Mouse (Mus musculus) neural tube, embryonic 12.5 days (tissue): ENCODE measurements at regions not wholly inside any gene's neighbourhood (a gene's known extent, or its start where the extent isn't known, plus 50 kb on each side); places are given as distances from the start of the nearest gene placed in this dataset.
A peak's percentile ranks its signal among the peaks of the same experiment; 100 is the strongest.

Experiments used
- ATAC-seq: fragments of 200-750 bp; cut with Nextera tagmentation; 2 replicates; pipeline ENCODE4 v1.8.0; 2017; ENCODE audit warnings: low read depth, mild to moderate bottlenecking, moderate TSS enrichment, moderate library complexity; ENCODE audit not compliant: low FRiP score
- H3K27ac ChIP-seq: fragments of 300-500 bp; sonication (generic); 2 replicates; pipeline ENCODE4 v1.5.1; 2016
- H3K27me3 ChIP-seq: fragments of 300-500 bp; sonication (generic); replicated peaks from 2 replicates; pipeline ENCODE4 v1.6.1; 2016; ENCODE audit warnings: mild to moderate bottlenecking
- H3K36me3 ChIP-seq: fragments of 300-500 bp; sonication (generic); 2 replicates; pipeline ENCODE4 v1.6.1; 2016; ENCODE audit warnings: mild to moderate bottlenecking
- H3K4me1 ChIP-seq: fragments of 300-500 bp; sonication (generic); 2 replicates; pipeline ENCODE4 v1.6.1; 2016
- H3K4me2 ChIP-seq: fragments of 300-500 bp; sonication (generic); replicated peaks from 2 replicates; pipeline ENCODE4 v1.6.1; 2016; ENCODE audit warnings: mild to moderate bottlenecking
- H3K4me3 ChIP-seq: fragments of 300-500 bp; sonication (generic); 2 replicates; pipeline ENCODE4 v1.5.1; 2016
- H3K9ac ChIP-seq: fragments of 300-500 bp; sonication (generic); 2 replicates; pipeline ENCODE4 v1.6.1; 2016; ENCODE audit warnings: mild to moderate bottlenecking
- H3K9me3 ChIP-seq: fragments of 300-500 bp; sonication (generic); 2 replicates; pipeline ENCODE4 v1.6.1; 2016; ENCODE audit warnings: mild to moderate bottlenecking
- WGBS: fragments of 180-500 bp; shearing (Covaris S2); methylation state at CpG from one replicate; pipeline ENCODE4 v1.1.7; 2016; 5-methylcytosine and 5-hydroxymethylcytosine counted together

DNA sequence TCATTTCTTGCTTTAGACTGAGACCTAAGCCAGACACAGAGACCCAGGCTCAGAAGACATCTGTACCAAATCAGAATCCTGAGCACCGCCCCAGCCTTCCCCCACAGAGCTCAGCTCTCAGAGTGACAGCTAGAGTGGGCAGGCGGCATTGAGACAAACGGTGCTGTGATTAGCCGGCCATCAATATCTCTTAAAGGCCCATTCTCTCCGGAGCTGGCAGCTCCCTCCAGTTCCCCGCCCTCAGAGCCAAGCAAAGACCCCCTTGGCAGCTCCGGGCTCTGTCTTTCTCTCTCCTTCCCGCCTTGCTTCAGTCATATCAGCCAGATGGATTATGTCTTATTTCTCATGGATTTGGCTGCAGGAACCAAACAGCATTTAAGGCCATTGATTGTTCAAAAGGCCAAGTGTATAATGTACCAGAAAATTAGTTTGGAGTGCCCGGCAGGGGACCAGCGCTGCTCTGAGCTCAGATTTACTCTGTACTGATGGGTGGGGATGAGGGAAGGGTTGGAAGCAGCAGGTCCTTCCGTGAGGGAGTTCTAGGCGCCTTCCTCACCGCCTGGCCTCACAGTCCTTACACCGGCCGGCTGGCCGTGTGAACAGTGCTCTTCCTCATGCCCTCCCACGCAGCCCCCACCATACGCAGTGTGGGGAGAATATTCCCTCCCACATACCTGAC lies 109.0 kb upstream of the Thy1 start:
- H3K27ac ChIP-seq, result no peak overlapping the region
- peaks cover 52% of the 10 kb centered on the region for H3K4me1 ChIP-seq
- no peak overlapping the region for H3K4me3 ChIP-seq
- no peak overlapping the region for H3K9ac ChIP-seq
- peak overlapping the region; percentile 36 for H3K4me2 ChIP-seq
- 11% methylated on average over 18 of the region's 18 CpGs for WGBS
- H3K27me3 ChIP-seq, result peaks cover 13% of the 10 kb centered on the region; the same call in 1 of the 2 replicates
- no peaks in the 10 kb centered on the region for H3K36me3 ChIP-seq
- no peaks in the 10 kb centered on the region for H3K9me3 ChIP-seq
- ATAC-seq, result peak; percentile 27

DNA sequence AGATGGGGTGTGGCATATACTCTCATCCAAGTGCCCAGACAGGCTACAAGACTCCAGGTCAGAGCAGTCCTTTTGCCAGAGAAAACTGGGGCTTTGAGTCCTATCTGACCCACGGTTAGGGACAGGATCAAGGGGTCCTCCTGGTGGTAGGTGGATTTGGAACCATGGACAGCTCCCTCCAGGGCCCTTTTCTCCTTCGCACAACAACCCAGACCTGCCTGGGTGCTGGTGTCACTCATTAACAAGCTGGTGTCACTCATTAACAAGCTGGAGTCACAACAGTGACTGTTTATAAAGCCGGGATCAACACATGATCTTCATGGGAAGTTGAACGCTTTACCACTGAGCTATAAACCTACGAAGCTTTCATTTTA lies 108.5 kb upstream of the Thy1 start:
- WGBS, result 16% methylated on average over 5 of the region's 5 CpGs
- peaks cover 13% of the 10 kb centered on the region; the same call in 1 of the 2 replicates for H3K27me3 ChIP-seq
- H3K36me3 ChIP-seq, result no peaks in the 10 kb centered on the region
- no peaks in the 10 kb centered on the region for H3K9me3 ChIP-seq
- no peak for ATAC-seq
- no peak overlapping the region for H3K4me3 ChIP-seq
- H3K27ac ChIP-seq, result no peak overlapping the region
- H3K4me1 ChIP-seq, result peaks cover 46% of the 10 kb centered on the region
- peak overlapping the region; percentile 36 for H3K4me2 ChIP-seq
- no peak overlapping the region for H3K9ac ChIP-seq

DNA sequence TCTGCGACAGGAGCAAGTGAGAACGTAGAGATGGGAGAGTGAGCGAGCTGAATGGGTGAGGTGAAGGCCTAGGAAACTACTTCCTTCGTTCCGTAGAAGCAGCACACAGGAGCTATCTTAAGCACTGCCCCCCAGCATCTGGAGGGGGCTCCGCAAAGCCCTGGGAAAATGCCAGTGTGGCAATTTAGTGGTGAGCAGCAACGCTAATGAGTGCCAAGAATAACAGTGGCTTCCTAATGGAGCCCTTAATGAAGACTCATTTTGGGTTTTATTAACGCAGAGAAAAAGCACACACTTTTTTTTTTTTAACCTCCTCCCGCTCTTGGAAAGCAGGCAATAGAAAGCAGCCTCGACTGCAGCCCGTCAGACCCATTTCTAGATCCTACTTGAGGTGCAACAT lies 103.8 kb upstream of the Thy1 start:
- Histone ChIP-seq H3K36me3 (no peaks in the 10 kb centered on the region), H3K4me2 (no peak overlapping the region), H3K4me1 (peaks cover 23% of the 10 kb centered on the region), H3K27me3 (peaks cover 13% of the 10 kb centered on the region), H3K27ac (no peak overlapping the region), H3K4me3 (no peak overlapping the region), H3K9me3 (no peaks in the 10 kb centered on the region), H3K9ac (no peak overlapping the region)
- 68% methylated on average over 11 of the region's 11 CpGs for WGBS
- no peak for ATAC-seq

DNA sequence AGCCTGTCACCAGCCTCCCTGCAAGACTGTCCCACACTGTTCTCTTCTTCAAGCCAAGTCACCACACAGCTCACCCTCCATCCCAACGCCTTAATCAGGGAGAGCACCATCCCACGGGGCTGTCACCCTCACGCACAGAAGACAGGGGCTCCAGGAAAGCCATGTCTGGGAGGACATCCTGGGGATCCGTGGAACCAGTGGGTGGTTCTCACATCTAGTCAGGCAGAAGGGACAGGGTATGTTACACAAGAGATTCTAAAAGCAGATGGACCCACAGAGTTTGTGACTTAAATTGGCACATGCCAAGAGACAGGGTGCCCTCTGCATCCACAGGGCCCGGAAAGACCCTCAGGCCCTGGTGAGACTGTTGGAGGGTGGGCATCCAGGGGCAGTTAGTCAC lies 101.0 kb upstream of the Thy1 start:
- Histone ChIP-seq H3K27me3 (peaks cover 3% of the 10 kb centered on the region), H3K9me3 (no peaks in the 10 kb centered on the region), H3K4me2 (no peak overlapping the region), H3K36me3 (no peaks in the 10 kb centered on the region), H3K27ac (no peak overlapping the region), H3K4me3 (no peak overlapping the region), H3K4me1 (peaks cover 32% of the 10 kb centered on the region), H3K9ac (no peak overlapping the region)
- no peak for ATAC-seq
- WGBS, result 83% methylated on average over 5 of the region's 5 CpGs

DNA sequence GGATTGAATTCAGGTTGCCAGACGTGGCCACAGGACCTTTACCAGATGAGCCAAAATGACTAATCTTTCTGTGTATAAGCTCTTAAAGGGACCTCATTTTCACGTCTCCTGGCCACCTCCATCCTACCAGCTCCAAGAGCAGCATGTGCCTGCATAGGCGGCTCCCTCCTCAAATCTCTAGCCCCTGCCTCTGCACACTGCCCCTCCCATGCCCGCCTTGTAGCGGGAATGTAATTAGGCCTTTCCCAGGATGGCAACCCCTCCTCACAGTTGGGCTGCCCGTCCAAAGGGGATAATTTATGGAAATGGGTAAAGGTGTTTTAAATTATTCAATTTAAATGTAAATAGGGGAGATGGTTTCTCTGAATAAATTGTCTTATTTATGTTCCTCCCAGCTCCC lies 99.7 kb upstream of the Thy1 start:
- no peaks in the 10 kb centered on the region for H3K9me3 ChIP-seq
- H3K4me2 ChIP-seq, result no peak overlapping the region
- H3K36me3 ChIP-seq, result no peaks in the 10 kb centered on the region
- H3K4me1 ChIP-seq, result peaks cover 42% of the 10 kb centered on the region
- ATAC-seq, result peak; percentile 19; the same call in 1 of the 2 replicates
- 16% methylated on average over 6 of the region's 6 CpGs for WGBS
- H3K9ac ChIP-seq, result no peak overlapping the region
- peaks cover 3% of the 10 kb centered on the region for H3K27me3 ChIP-seq
- H3K4me3 ChIP-seq, result no peak overlapping the region
- H3K27ac ChIP-seq, result no peak overlapping the region

DNA sequence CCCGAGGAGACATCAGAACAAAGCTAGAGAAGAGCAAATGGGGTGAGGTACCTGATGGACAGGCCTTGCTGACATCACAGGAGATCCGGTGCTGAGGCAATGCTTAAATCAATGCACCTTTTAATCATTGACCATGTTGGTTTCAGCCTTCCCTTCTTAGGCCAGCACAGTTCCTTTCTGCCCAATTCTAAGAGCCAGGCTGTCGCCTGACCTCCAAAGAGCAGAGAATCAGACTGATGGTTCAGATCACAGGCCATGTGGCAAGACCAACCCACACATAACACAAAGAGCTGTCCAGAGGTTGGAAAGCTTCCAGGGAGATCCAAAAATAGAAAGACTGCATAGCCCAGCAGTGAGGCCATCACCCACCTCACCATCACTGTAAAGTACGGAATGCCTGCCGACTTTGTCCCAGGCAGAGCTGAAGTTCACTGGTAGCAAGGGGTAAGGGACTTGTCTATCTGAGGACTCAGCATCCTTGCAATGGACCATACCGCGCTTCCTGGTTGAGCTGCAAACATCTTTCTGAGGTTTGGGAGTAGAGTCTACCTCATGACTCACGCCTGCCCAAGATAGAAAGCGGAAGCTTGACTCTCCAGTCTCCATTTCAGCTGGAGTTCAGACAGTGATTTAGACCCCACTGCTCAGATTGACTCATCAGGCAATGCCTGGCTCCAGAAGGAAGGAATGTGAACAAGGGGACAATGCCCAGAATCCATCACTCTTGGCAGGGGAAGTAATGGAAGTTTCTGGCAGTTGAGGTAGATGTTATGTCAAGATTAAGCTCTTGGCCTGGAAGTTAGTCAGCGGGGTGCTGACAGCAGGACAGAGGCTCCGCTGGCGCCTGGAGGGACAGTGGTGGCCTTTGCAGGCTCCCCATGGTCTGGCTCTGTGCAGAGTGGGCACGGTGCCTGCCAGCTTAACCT lies 98.1 kb upstream of the Thy1 start:
- Histone ChIP-seq H3K27ac (no peak overlapping the region), H3K4me1 (peaks cover 42% of the 10 kb centered on the region), H3K4me2 (no peak overlapping the region), H3K27me3 (no peaks in the 10 kb centered on the region; the same call in none of the 2 replicates), H3K36me3 (no peaks in the 10 kb centered on the region), H3K4me3 (no peak overlapping the region), H3K9ac (no peak overlapping the region), H3K9me3 (no peaks in the 10 kb centered on the region)
- WGBS, result 80% methylated on average over 13 of the region's 13 CpGs
- ATAC-seq, result no peak

DNA sequence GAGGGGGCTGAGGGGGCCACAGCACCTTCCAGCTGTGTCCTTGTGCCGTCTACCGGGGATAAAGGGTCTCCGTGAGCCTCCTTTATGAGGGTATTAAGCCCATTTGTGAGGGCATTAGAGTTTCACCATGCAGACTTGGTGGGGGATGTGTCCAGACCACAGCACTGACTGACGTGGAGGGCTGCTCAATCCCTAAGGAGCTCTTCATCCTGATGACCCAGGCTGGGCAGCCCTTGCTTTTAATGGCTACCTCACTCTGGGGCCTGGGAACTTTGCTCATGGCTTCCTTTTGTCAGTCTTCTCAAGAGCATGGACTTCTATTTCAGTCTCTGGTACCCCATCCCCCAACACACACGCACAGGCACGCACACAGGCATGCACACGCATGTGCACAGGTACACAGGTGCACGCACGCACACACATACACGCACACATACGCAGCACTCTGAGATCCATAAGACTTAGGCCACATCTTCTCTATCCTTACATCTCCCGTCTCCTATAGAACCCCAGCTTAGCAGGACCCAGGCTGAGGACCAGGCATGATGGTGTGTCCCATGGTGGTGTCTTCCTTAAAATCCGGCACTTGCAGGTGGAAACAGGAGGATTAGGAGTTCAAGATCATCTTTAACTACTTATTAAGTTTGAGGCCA lies 97.1 kb upstream of the Thy1 start:
- H3K4me3 ChIP-seq, result no peak overlapping the region
- H3K4me1 ChIP-seq, result peaks cover 42% of the 10 kb centered on the region
- 80% methylated on average over 13 of the region's 13 CpGs for WGBS

DNA sequence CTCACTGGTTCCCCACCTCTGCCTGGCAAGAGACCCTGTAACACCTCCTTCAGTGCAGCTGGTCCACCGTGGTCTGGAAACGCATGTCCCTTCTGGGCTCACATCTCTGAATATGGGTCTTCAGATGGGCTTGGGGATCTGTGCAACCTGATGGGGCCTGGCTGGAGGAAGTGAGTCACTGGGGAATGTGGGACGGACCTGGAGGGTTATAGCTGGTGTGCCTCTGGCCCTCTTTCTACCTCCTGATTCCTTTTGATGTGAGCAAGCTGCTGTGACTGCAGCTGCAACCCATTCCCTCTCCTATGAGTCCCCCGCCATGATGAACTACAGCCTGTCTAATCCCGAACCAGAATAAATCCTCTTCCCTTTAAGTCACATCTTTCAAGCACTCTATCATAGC lies 96.1 kb upstream of the Thy1 start:
- H3K4me1 ChIP-seq, result peaks cover 42% of the 10 kb centered on the region
- peak overlapping the region; percentile 51; the same call in 1 of the 2 replicates for H3K27ac ChIP-seq
- H3K4me2 ChIP-seq, result peak overlapping the region; percentile 5; the same call in 1 of the 2 replicates
- H3K27me3 ChIP-seq, result no peaks in the 10 kb centered on the region
- 53% methylated on average over 5 of the region's 5 CpGs for WGBS
- H3K9ac ChIP-seq, result no peak overlapping the region
- no peak; the same call in 1 of the 2 replicates for ATAC-seq
- H3K4me3 ChIP-seq, result no peak overlapping the region
- H3K36me3 ChIP-seq, result no peaks in the 10 kb centered on the region
- H3K9me3 ChIP-seq, result no peaks in the 10 kb centered on the region

More for the DNA sequence above, 97.1 kb upstream of the Thy1 start:
- no peak overlapping the region for H3K4me2 ChIP-seq
- H3K27ac ChIP-seq, result no peak overlapping the region
- H3K9me3 ChIP-seq, result no peaks in the 10 kb centered on the region
- H3K36me3 ChIP-seq, result no peaks in the 10 kb centered on the region
- no peaks in the 10 kb centered on the region; the same call in 1 of the 2 replicates for H3K27me3 ChIP-seq
- no peak for ATAC-seq
- H3K9ac ChIP-seq, result no peak overlapping the region

DNA sequence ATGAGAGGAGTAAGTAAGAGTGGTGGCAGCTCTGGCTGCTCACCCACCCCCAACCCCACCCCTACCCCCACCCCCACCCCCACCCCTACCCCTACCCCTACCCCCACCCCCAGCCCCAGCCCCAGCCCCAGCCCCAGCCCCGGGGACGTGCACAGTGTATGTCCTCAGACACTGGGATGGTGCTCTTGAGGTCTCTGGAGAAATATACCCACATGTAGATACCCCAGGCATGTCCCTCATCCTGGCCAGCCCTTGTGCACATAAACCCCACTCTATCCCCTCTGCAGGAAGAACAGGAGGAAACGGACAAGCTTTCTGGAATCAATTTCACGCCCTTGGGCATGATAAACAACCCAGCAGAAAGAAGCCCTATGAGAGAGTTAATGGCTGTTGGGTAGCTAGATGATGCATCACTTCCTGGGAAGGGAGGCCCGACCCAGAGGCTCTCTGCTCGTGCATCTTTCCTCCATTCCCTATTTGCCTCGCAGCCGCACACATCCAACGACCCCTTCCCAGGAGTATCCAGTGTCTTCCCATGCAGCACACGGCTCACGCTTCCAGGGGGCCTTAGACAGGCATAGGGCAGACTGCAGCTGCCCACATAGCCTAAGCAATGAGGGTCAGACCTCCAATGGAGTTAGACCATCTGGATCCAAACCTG lies 95.6 kb upstream of the Thy1 start:
- no peaks in the 10 kb centered on the region for H3K36me3 ChIP-seq
- H3K9ac ChIP-seq, result no peak overlapping the region
- WGBS, result 16% methylated on average over 11 of the region's 11 CpGs
- peak overlapping the region; percentile 5; the same call in 1 of the 2 replicates for H3K4me2 ChIP-seq
- H3K27ac ChIP-seq, result peak overlapping the region; percentile 51; the same call in 1 of the 2 replicates
- H3K9me3 ChIP-seq, result no peaks in the 10 kb centered on the region
- ATAC-seq, result peak; percentile 72
- peaks cover 40% of the 10 kb centered on the region for H3K4me1 ChIP-seq
- no peak overlapping the region for H3K4me3 ChIP-seq
- H3K27me3 ChIP-seq, result no peaks in the 10 kb centered on the region

DNA sequence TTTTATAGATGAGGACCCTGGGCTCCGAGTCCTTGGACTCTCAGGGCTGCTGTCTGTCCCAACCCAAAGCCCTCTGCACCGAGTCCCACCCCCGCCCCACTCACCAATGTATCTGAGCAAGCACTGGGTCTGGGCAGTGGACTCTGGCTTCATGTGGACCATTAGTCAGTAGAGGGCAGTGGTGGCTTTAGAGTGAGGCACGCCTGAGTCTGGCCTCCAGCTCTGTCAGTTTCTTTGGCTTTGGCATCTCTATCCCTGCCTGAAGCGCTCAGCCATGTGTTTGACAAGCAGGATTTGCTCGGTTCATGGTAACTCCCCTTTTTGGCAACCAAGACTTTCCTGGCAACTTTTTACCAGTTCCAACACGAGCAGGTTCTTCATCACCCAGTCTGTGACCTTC lies 90.1 kb upstream of the Thy1 start:
- no peak overlapping the region for H3K9ac ChIP-seq
- H3K27ac ChIP-seq, result no peak overlapping the region
- H3K36me3 ChIP-seq, result no peaks in the 10 kb centered on the region
- H3K4me1 ChIP-seq, result peaks cover under 1% of the 10 kb centered on the region
- ATAC-seq, result no peak
- H3K9me3 ChIP-seq, result no peaks in the 10 kb centered on the region
- 45% methylated on average over 7 of the region's 7 CpGs for WGBS
- no peak overlapping the region for H3K4me3 ChIP-seq
- no peak overlapping the region for H3K4me2 ChIP-seq
- H3K27me3 ChIP-seq, result no peaks in the 10 kb centered on the region

DNA sequence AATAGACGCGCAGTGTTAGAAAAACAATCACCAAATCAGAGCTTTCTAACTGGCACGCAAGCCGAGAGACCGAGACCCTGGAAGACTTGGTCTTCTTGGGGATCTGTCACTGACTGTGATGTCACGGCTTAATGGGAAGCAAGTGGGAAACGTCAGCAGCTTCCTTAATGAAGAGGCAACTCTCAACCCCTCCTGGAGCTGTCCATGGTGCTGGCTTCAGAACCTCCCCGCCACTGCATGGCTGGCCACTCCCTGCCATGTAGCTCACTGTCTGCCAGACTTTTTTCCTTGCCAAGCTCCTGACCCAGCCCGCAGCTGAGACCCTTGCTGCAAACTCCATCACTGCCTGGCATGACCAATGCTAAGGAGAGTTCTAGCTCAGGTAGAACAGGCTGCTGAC lies 83.6 kb upstream of the Thy1 start:
- no peak overlapping the region for H3K4me2 ChIP-seq
- no peak overlapping the region for H3K4me3 ChIP-seq
- no peaks in the 10 kb centered on the region for H3K9me3 ChIP-seq
- H3K4me1 ChIP-seq, result peaks cover 5% of the 10 kb centered on the region; the same call in 1 of the 2 replicates
- no peak overlapping the region for H3K27ac ChIP-seq
- H3K9ac ChIP-seq, result no peak overlapping the region
- H3K36me3 ChIP-seq, result no peaks in the 10 kb centered on the region
- H3K27me3 ChIP-seq, result no peaks in the 10 kb centered on the region
- WGBS, result 25% methylated on average over 9 of the region's 9 CpGs
- no peak for ATAC-seq
